Mouse (Mus musculus): ENCODE measurements around the gene Rab11fip3. TPM values are rescaled to one million over a fixed set of nuclear protein-coding genes. Genes with fewer than 3 reads are reported as not detected.

The Rab11fip3 gene
- polyA plus RNA-seq, 1 experiment, result 19.7 TPM

DNA sequence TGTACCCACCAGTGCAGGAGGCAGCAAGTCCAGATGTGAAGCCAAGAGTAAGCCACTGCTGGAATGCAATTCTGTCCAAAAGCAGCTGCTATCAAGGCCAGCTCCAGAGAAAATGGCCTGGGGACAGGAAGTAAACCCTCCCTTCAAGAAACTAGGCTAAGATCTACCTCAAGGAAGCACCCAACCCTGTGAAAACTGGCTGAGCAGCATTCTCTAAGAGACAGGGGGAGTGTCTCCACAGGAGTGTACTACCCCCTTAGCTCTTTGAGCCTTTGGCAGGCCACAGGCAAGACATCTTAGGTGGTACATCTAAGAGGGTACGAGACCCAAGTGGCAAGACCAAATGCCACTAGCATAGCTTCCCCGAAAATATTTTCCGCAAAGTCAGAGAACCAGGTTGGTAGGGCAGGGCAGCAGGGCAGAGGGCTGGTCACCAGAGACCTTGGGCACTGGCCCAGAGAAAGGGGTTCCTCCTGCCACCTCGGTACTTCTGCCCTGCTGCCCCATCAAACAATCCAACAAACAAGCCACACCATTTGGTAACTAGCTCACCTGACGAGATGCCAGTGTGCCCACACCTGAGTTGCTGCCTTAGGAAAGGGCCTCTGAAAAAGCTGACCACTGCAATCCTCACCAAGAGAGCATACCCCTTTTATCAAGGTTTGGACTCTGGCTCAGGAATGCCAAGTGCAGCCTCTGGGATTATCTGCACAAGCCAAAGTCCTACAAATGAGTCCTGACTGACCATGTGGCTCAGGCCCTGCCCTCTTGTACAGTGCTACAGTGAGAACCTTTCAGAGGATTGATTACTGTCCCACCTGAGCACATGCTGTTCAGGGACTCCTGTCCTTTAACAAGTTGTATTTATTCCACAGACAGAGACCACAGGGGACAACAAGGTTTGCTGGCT, 89.3 kb downstream of the Rab11fip3 start:
- Histone ChIP-seq H3K79me2 (ENCODE audit: control insufficient read depth, insufficient read depth) (peaks cover 65% of the 10 kb centered on the region), H3K27me3 (ENCODE audit: control insufficient read depth, insufficient read depth, insufficient read length) (no peaks in the 10 kb centered on the region), H3K4me2 (ENCODE audit: low read depth) (no peak overlapping the region), H3ac (ENCODE audit: control insufficient read depth, insufficient read length) (no peak overlapping the region), H3K4me3 (no peak overlapping the region), H3K36me3 (ENCODE audit: control insufficient read depth, insufficient read depth) (no peaks in the 10 kb centered on the region)
- TF ChIP-seq POLR2AphosphoS2 (IDR thresholded peaks at IDR 0.05; ENCODE audit: insufficient read length, low read depth) (no peak), TCF12 (IDR thresholded peaks at IDR 0.05; ENCODE audit: insufficient read depth, poor library complexity, severe bottlenecking) (no peak), REST (IDR thresholded peaks at IDR 0.05; ENCODE audit: insufficient read depth, insufficient read length) (no peak), MYOG (IDR thresholded peaks at IDR 0.05; ENCODE audit: control insufficient read depth in 1 of 3, insufficient read depth in 1 of 3, insufficient read length in 2 of 3, low read depth in 2 of 3) (no peak), POLR2A (IDR thresholded peaks at IDR 0.05; ENCODE audit: insufficient read length, low read depth) (no peak), E2F4 (IDR thresholded peaks at IDR 0.05; ENCODE audit: insufficient read depth) (no peak), USF1 (IDR thresholded peaks at IDR 0.05; ENCODE audit: low read depth) (no peak), MYOD1 (IDR thresholded peaks at IDR 0.05; ENCODE audit: control insufficient read depth in 1 of 3, insufficient read length in 2 of 3, low read depth in 2 of 3) (no peak), MAX (IDR thresholded peaks at IDR 0.05; ENCODE audit: low read depth) (no peak), CEBPB (IDR thresholded peaks at IDR 0.05; ENCODE audit: insufficient read depth, poor library complexity, severe bottlenecking) (no peak), SRF (IDR thresholded peaks at IDR 0.05; ENCODE audit: control insufficient read depth, insufficient read length, low read depth) (no peak), TCF3 (IDR thresholded peaks at IDR 0.05; ENCODE audit: insufficient read length, low read depth) (no peak)

DNA sequence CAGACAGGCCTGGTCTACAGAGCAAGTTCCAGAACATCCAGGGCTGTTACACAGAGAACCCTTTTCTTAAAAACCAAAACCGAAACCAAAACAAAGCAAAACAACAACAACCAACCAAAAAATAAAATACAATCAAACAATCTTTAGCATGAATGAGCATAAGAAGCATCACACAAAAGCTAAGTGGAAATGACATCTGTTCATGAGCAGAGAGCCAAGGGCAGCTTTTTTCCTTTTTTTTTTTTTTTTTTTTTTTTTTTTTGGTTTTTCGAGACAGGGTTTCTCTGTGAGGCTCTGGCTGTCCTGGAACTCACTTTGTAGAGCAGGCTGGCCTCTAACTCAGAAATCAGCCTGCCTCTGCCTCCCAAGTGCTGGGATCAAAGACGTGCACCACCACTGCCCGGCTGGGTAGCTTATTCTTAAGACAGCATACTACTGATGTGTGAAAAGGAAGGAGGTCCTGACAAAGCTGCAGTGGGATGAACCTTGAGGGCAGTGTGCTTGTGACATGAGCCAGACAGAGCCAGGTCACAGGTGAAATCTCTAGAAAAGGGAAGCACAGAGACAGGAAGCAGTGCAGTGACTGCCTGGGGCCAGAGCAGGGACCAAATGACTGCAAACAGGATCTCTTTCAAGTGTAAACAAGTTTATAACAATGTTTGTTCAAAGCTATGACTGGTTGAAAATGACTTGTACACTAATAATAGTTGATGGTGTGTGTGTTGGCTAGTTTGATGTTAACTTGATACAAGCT, 98.2 kb downstream of the Rab11fip3 start:
- H3K4me2 ChIP-seq (ENCODE audit: low read depth), result no peak overlapping the region
- no peak overlapping the region for H3ac ChIP-seq (ENCODE audit: control insufficient read depth, insufficient read length)
- H3K36me3 ChIP-seq (ENCODE audit: control insufficient read depth, insufficient read depth), result no peaks in the 10 kb centered on the region
- H3K79me2 ChIP-seq (ENCODE audit: control insufficient read depth, insufficient read depth), result peaks cover 41% of the 10 kb centered on the region
- no peaks in the 10 kb centered on the region for H3K27me3 ChIP-seq (ENCODE audit: control insufficient read depth, insufficient read depth, insufficient read length)
- no peak overlapping the region for H3K4me3 ChIP-seq
- TF ChIP-seq POLR2A (IDR thresholded peaks at IDR 0.05; ENCODE audit: insufficient read length, low read depth) (no peak), MYOD1 (IDR thresholded peaks at IDR 0.05; ENCODE audit: control insufficient read depth in 1 of 3, insufficient read length in 2 of 3, low read depth in 2 of 3) (no peak), USF1 (IDR thresholded peaks at IDR 0.05; ENCODE audit: low read depth) (no peak), MAX (IDR thresholded peaks at IDR 0.05; ENCODE audit: low read depth) (no peak), E2F4 (IDR thresholded peaks at IDR 0.05; ENCODE audit: insufficient read depth) (no peak)

DNA sequence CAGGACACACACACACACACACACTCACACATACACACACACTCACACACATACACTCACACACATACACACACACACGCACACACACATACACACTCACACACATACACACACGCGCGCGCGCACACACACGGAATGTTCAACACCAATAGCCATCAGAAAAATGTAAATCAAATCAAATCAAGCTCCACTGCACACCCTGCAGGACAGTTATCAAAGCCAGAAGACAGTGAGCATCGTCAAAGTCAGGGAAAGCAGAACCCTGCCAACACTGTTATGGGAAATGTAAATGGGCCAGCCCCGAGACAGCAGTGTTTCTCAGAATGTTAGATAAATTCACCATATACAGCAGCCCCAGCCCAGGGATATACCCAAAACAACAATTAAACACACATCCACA, 98.9 kb downstream of the Rab11fip3 start:
- H3ac ChIP-seq (ENCODE audit: control insufficient read depth, insufficient read length), result no peak overlapping the region
- H3K27me3 ChIP-seq (ENCODE audit: control insufficient read depth, insufficient read depth, insufficient read length), result no peaks in the 10 kb centered on the region
- no peak overlapping the region for H3K4me3 ChIP-seq
- H3K79me2 ChIP-seq (ENCODE audit: control insufficient read depth, insufficient read depth), result peaks cover 38% of the 10 kb centered on the region
- no peaks in the 10 kb centered on the region for H3K36me3 ChIP-seq (ENCODE audit: control insufficient read depth, insufficient read depth)
- H3K4me2 ChIP-seq (ENCODE audit: low read depth), result no peak overlapping the region
- TF ChIP-seq TCF12 (IDR thresholded peaks at IDR 0.05; ENCODE audit: insufficient read depth, poor library complexity, severe bottlenecking) (no peak), E2F4 (IDR thresholded peaks at IDR 0.05; ENCODE audit: insufficient read depth) (no peak)

DNA sequence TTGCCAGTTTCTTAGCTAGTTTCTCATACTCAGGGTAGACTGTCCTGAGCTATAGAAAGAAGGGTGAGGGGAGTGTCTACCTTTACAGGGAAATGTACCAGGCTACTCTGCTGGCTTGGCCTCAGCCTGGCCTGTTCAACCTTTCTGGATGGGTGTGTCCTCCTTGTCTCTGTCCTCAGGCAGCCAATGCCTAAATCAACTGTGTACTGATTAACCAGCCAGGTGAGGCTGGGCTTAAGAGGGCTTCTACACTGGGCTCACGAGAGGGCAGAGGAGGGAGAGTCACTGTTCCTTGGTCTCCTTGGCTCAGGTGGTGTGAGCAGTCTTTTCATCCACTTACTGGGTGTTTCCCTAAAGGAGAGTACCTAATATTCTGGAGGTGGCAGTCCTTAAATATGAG, 101.2 kb downstream of the Rab11fip3 start:
- Histone ChIP-seq H3K79me2 (ENCODE audit: control insufficient read depth, insufficient read depth) (peaks cover 30% of the 10 kb centered on the region), H3K4me2 (ENCODE audit: low read depth) (no peak overlapping the region), H3K4me3 (no peak overlapping the region), H3ac (ENCODE audit: control insufficient read depth, insufficient read length) (no peak overlapping the region), H3K27me3 (ENCODE audit: control insufficient read depth, insufficient read depth, insufficient read length) (no peaks in the 10 kb centered on the region), H3K36me3 (ENCODE audit: control insufficient read depth, insufficient read depth) (no peaks in the 10 kb centered on the region)
- TF ChIP-seq TCF3 (IDR thresholded peaks at IDR 0.05; ENCODE audit: insufficient read length, low read depth) (no peak), E2F4 (IDR thresholded peaks at IDR 0.05; ENCODE audit: insufficient read depth) (no peak), CEBPB (IDR thresholded peaks at IDR 0.05; ENCODE audit: insufficient read depth, poor library complexity, severe bottlenecking) (no peak), POLR2A (IDR thresholded peaks at IDR 0.05; ENCODE audit: insufficient read length, low read depth) (no peak), MYOG (IDR thresholded peaks at IDR 0.05; ENCODE audit: control insufficient read depth in 1 of 3, insufficient read depth in 1 of 3, insufficient read length in 2 of 3, low read depth in 2 of 3) (no peak), SRF (IDR thresholded peaks at IDR 0.05; ENCODE audit: control insufficient read depth, insufficient read length, low read depth) (no peak), MYOD1 (IDR thresholded peaks at IDR 0.05; ENCODE audit: control insufficient read depth in 1 of 3, insufficient read length in 2 of 3, low read depth in 2 of 3) (no peak), REST (IDR thresholded peaks at IDR 0.05; ENCODE audit: insufficient read depth, insufficient read length) (no peak), MAX (IDR thresholded peaks at IDR 0.05; ENCODE audit: low read depth) (no peak), USF1 (IDR thresholded peaks at IDR 0.05; ENCODE audit: low read depth) (no peak), TCF12 (IDR thresholded peaks at IDR 0.05; ENCODE audit: insufficient read depth, poor library complexity, severe bottlenecking) (no peak), POLR2AphosphoS2 (IDR thresholded peaks at IDR 0.05; ENCODE audit: insufficient read length, low read depth) (no peak)

Measured in myocyte (in vitro differentiated cells).